Mouse (Mus musculus) embryonic facial prominence, embryonic 13.5 days (tissue): ENCODE measurements around the gene Mthfd1l. TPM values are rescaled to one million over a fixed set of nuclear protein-coding genes. Genes with fewer than 3 reads are reported as not detected.

Experiments
- ATAC-seq: fragments of 200-750 bp; cut with Nextera tagmentation; 2 replicates; pipeline ENCODE4 v1.8.0; 2017; ENCODE audit warnings: low read depth; ENCODE audit not compliant: insufficient number of reproducible peaks, insufficient read depth, low FRiP score, low TSS enrichment
- H3K27ac ChIP-seq: fragments of 300-500 bp; sonication (generic); 2 replicates; pipeline ENCODE4 v1.5.1; 2015; ENCODE audit warnings: moderate library complexity, mild to moderate bottlenecking, inconsistent platforms
- H3K27me3 ChIP-seq: fragments of 300-500 bp; sonication (generic); 2 replicates; pipeline ENCODE4 v1.6.1; 2015; ENCODE audit warnings: mild to moderate bottlenecking, inconsistent platforms
- H3K36me3 ChIP-seq: fragments of 300-500 bp; sonication (generic); 2 replicates; pipeline ENCODE4 v1.6.1; 2015; ENCODE audit warnings: mild to moderate bottlenecking, inconsistent platforms
- H3K4me1 ChIP-seq: fragments of 300-500 bp; sonication (generic); 2 replicates; pipeline ENCODE4 v1.6.1; 2015; ENCODE audit warnings: inconsistent platforms
- H3K4me2 ChIP-seq: fragments of 300-500 bp; sonication (generic); 2 replicates; pipeline ENCODE4 v1.6.1; 2015; ENCODE audit warnings: moderate library complexity, mild to moderate bottlenecking, inconsistent platforms
- H3K4me3 ChIP-seq: fragments of 300-500 bp; sonication (generic); 2 replicates; pipeline ENCODE4 v1.5.1; 2015; ENCODE audit warnings: mild to moderate bottlenecking, inconsistent platforms
- H3K9ac ChIP-seq: fragments of 300-500 bp; sonication (generic); 2 replicates; pipeline ENCODE4 v1.6.1; 2015; ENCODE audit warnings: mild to moderate bottlenecking, inconsistent platforms
- H3K9me3 ChIP-seq: fragments of 300-500 bp; sonication (generic); 2 replicates; pipeline ENCODE4 v1.6.1; 2016; ENCODE audit warnings: inconsistent platforms
- WGBS: fragments of 180-500 bp; shearing (Covaris S2); methylation state at CpG from one replicate; pipeline ENCODE4 v1.1.7; 2015; ENCODE audit warnings: mixed read lengths; 5-methylcytosine and 5-hydroxymethylcytosine counted together
- polyA plus RNA-seq: library from polyadenylated mRNA; unstranded; fragments of >200 nt; fragmentation: Nextera tagmentation; extraction: Ambion mirVana; gene quantifications from 2 replicates; pipeline ENCODE4 v1.2.1, GENCODE M21; 2015

Gene Mthfd1l
- polyA plus RNA-seq, 1 experiment from 2014 or later, result 11.0 TPM

GRCm38 (mm10) chr10:4151159-4151558 lies 178.2 kb downstream of the Mthfd1l start:
- H3K27me3 ChIP-seq, result no peaks in the 10 kb centered on the region
- H3K27ac ChIP-seq, result no peak overlapping the region
- H3K36me3 ChIP-seq, result no peaks in the 10 kb centered on the region
- no peaks in the 10 kb centered on the region for H3K9me3 ChIP-seq
- no peak overlapping the region for H3K4me2 ChIP-seq
- no peak overlapping the region for H3K4me3 ChIP-seq
- ATAC-seq, result no peak
- H3K4me1 ChIP-seq, result no peaks in the 10 kb centered on the region; the same call in 1 of the 2 replicates
- 83% methylated on average over 4 of the region's 4 CpGs for WGBS
- no peak overlapping the region for H3K9ac ChIP-seq

GRCm38 (mm10) chr10:4151862-4152776 lies 179.2 kb downstream of the Mthfd1l start:
- no peak overlapping the region for H3K27ac ChIP-seq
- H3K9me3 ChIP-seq, result no peaks in the 10 kb centered on the region
- no peak overlapping the region for H3K4me3 ChIP-seq
- no peaks in the 10 kb centered on the region for H3K27me3 ChIP-seq
- H3K36me3 ChIP-seq, result no peaks in the 10 kb centered on the region
- no peak overlapping the region for H3K9ac ChIP-seq
- no peak for ATAC-seq
- H3K4me1 ChIP-seq, result no peaks in the 10 kb centered on the region; the same call in 1 of the 2 replicates
- no peak overlapping the region for H3K4me2 ChIP-seq
- WGBS, result 85% methylated on average over 12 of the region's 12 CpGs

- no peak for ATAC-seq
- no peak overlapping the region for H3K4me3 ChIP-seq
- H3K27me3 ChIP-seq, result no peaks in the 10 kb centered on the region
- no peak overlapping the region for H3K27ac ChIP-seq
- H3K36me3 ChIP-seq, result no peaks in the 10 kb centered on the region
- H3K9me3 ChIP-seq, result no peaks in the 10 kb centered on the region
- 79% methylated on average over 4 of the region's 4 CpGs for WGBS
- H3K9ac ChIP-seq, result no peak overlapping the region
- no peak overlapping the region for H3K4me2 ChIP-seq
- no peaks in the 10 kb centered on the region; the same call in 1 of the 2 replicates for H3K4me1 ChIP-seq
Measured at GRCm38 (mm10) chr10:4153031-4153430, 180.1 kb downstream of the Mthfd1l start.

- ATAC-seq, result no peak
- H3K27me3 ChIP-seq, result no peaks in the 10 kb centered on the region
- H3K4me3 ChIP-seq, result no peak overlapping the region
- no peak overlapping the region for H3K4me2 ChIP-seq
- peaks cover 3% of the 10 kb centered on the region; the same call in 1 of the 2 replicates for H3K4me1 ChIP-seq
- WGBS, result 82% methylated on average over 6 of the region's 6 CpGs
- no peaks in the 10 kb centered on the region for H3K9me3 ChIP-seq
- H3K9ac ChIP-seq, result no peak overlapping the region
- no peaks in the 10 kb centered on the region for H3K36me3 ChIP-seq
- no peak overlapping the region for H3K27ac ChIP-seq
Measured at GRCm38 (mm10) chr10:4154035-4154434, 181.1 kb downstream of the Mthfd1l start.

GRCm38 (mm10) chr10:4155521-4155920 lies 182.6 kb downstream of the Mthfd1l start:
- WGBS, result 62% methylated on average over 5 of the region's 5 CpGs
- Histone ChIP-seq H3K4me2 (no peak overlapping the region), H3K36me3 (no peaks in the 10 kb centered on the region), H3K27ac (no peak overlapping the region), H3K9me3 (no peaks in the 10 kb centered on the region), H3K4me1 (peaks cover 6% of the 10 kb centered on the region; the same call in 1 of the 2 replicates), H3K4me3 (no peak overlapping the region), H3K9ac (no peak overlapping the region), H3K27me3 (no peaks in the 10 kb centered on the region)
- ATAC-seq, result no peak

- no peaks in the 10 kb centered on the region for H3K27me3 ChIP-seq
- ATAC-seq, result no peak
- no peak overlapping the region for H3K27ac ChIP-seq
- WGBS, result 85% methylated on average over 5 of the region's 5 CpGs
- no peaks in the 10 kb centered on the region for H3K9me3 ChIP-seq
- no peaks in the 10 kb centered on the region for H3K36me3 ChIP-seq
- no peak overlapping the region for H3K9ac ChIP-seq
- H3K4me2 ChIP-seq, result no peak overlapping the region
- H3K4me1 ChIP-seq, result peaks cover 10% of the 10 kb centered on the region; the same call in 1 of the 2 replicates
- no peak overlapping the region for H3K4me3 ChIP-seq
Measured at GRCm38 (mm10) chr10:4158533-4158932, 185.6 kb downstream of the Mthfd1l start.

GRCm38 (mm10) chr10:4159541-4160090 lies 186.7 kb downstream of the Mthfd1l start:
- H3K27me3 ChIP-seq, result no peaks in the 10 kb centered on the region
- H3K9me3 ChIP-seq, result no peaks in the 10 kb centered on the region
- peaks cover 10% of the 10 kb centered on the region; the same call in 1 of the 2 replicates for H3K4me1 ChIP-seq
- no peaks in the 10 kb centered on the region for H3K36me3 ChIP-seq
- H3K4me3 ChIP-seq, result no peak overlapping the region
- ATAC-seq, result no peak
- 72% methylated on average over 8 of the region's 8 CpGs for WGBS
- no peak overlapping the region for H3K4me2 ChIP-seq
- no peak overlapping the region for H3K9ac ChIP-seq
- no peak overlapping the region for H3K27ac ChIP-seq

- Histone ChIP-seq H3K27me3 (no peaks in the 10 kb centered on the region), H3K36me3 (no peaks in the 10 kb centered on the region), H3K9ac (no peak overlapping the region), H3K4me2 (no peak overlapping the region), H3K4me1 (peaks cover 10% of the 10 kb centered on the region; the same call in 1 of the 2 replicates), H3K9me3 (no peaks in the 10 kb centered on the region), H3K4me3 (no peak overlapping the region), H3K27ac (no peak overlapping the region)
- ATAC-seq, result no peak
- WGBS, result 78% methylated on average over 13 of the region's 13 CpGs
Measured at GRCm38 (mm10) chr10:4160242-4160785, 187.4 kb downstream of the Mthfd1l start.

- Histone ChIP-seq H3K4me3 (no peak overlapping the region), H3K9me3 (no peaks in the 10 kb centered on the region), H3K36me3 (no peaks in the 10 kb centered on the region), H3K4me1 (peaks cover 10% of the 10 kb centered on the region; the same call in 1 of the 2 replicates), H3K27ac (no peak overlapping the region), H3K4me2 (no peak overlapping the region), H3K9ac (no peak overlapping the region), H3K27me3 (no peaks in the 10 kb centered on the region)
- WGBS, result 60% methylated on average over 2 of the region's 2 CpGs
- no peak for ATAC-seq
Measured at GRCm38 (mm10) chr10:4162049-4162448, 189.1 kb downstream of the Mthfd1l start.

GRCm38 (mm10) chr10:4162976-4163375 lies 190.1 kb downstream of the Mthfd1l start:
- WGBS, result 75% methylated on average over 3 of the region's 3 CpGs
- no peaks in the 10 kb centered on the region for H3K9me3 ChIP-seq
- no peak overlapping the region for H3K4me3 ChIP-seq
- H3K27me3 ChIP-seq, result no peaks in the 10 kb centered on the region
- H3K9ac ChIP-seq, result no peak overlapping the region
- H3K4me2 ChIP-seq, result no peak overlapping the region
- H3K36me3 ChIP-seq, result no peaks in the 10 kb centered on the region
- H3K27ac ChIP-seq, result no peak overlapping the region
- H3K4me1 ChIP-seq, result peaks cover 10% of the 10 kb centered on the region; the same call in 1 of the 2 replicates
- no peak for ATAC-seq

GRCm38 (mm10) chr10:4164681-4165080 lies 191.8 kb downstream of the Mthfd1l start:
- WGBS, result 86% methylated on average over 9 of the region's 9 CpGs
- H3K4me3 ChIP-seq, result no peak overlapping the region
- H3K4me2 ChIP-seq, result no peak overlapping the region
- H3K27ac ChIP-seq, result no peak overlapping the region
- H3K9me3 ChIP-seq, result no peaks in the 10 kb centered on the region
- H3K9ac ChIP-seq, result no peak overlapping the region
- H3K4me1 ChIP-seq, result peaks cover 8% of the 10 kb centered on the region; the same call in 1 of the 2 replicates
- no peak for ATAC-seq
- H3K27me3 ChIP-seq, result no peaks in the 10 kb centered on the region
- H3K36me3 ChIP-seq, result no peaks in the 10 kb centered on the region
